Mouse (Mus musculus) cerebellum, adult (tissue): Measurements from ENCODE around the gene Kcnk5.

Experiments
- ATAC-seq: cut with Nextera tagmentation; 2 replicates; pipeline ENCODE4 v1.9.2; 2017; ENCODE audit warnings: mild to moderate bottlenecking, moderate library complexity, mixed read lengths; ENCODE audit not compliant: insufficient number of reproducible peaks, low FRiP score, low TSS enrichment

The Kcnk5 gene

GRCm38 (mm10) chr14:20202655-20203181, 21.1 kb upstream of the Kcnk5 start:
- no peak for ATAC-seq

- no peak for ATAC-seq
Measured at GRCm38 (mm10) chr14:20201066-20201683, 19.6 kb upstream of the Kcnk5 start.

GRCm38 (mm10) chr14:20193103-20193715, 11.6 kb upstream of the Kcnk5 start:
- ATAC-seq = no peak

- ATAC-seq = no peak
Measured at GRCm38 (mm10) chr14:20191136-20191735, 9.6 kb upstream of the Kcnk5 start.

GRCm38 (mm10) chr14:20189751-20190150, 8.1 kb upstream of the Kcnk5 start:
- ATAC-seq = no peak

- no peak for ATAC-seq
Measured at GRCm38 (mm10) chr14:20185426-20185825, 3.8 kb upstream of the Kcnk5 start.

- no peak for ATAC-seq
Measured at GRCm38 (mm10) chr14:20183701-20184100, 2.1 kb upstream of the Kcnk5 start.

- no peak for ATAC-seq
Measured at GRCm38 (mm10) chr14:20182596-20182995, 987 bp upstream of the Kcnk5 start.

- ATAC-seq = 0 out of 2 replicates have a peak, but pooled peaks have one; percentile 31
Measured at GRCm38 (mm10) chr14:20180751-20181162, 852 bp downstream of the Kcnk5 start.

- no peak for ATAC-seq
Measured at GRCm38 (mm10) chr14:20180304-20180703, 1.3 kb downstream of the Kcnk5 start.

GRCm38 (mm10) chr14:20179731-20180280, 1.8 kb downstream of the Kcnk5 start:
- ATAC-seq = no peak

GRCm38 (mm10) chr14:20179080-20179479, 2.5 kb downstream of the Kcnk5 start:
- ATAC-seq = no peak

GRCm38 (mm10) chr14:20178593-20178992, 3.0 kb downstream of the Kcnk5 start:
- ATAC-seq = no peak

- ATAC-seq = no peak
Measured at GRCm38 (mm10) chr14:20177494-20178123, 4.0 kb downstream of the Kcnk5 start.

GRCm38 (mm10) chr14:20175705-20176104, 5.9 kb downstream of the Kcnk5 start:
- ATAC-seq = no peak

- ATAC-seq = no peak
Measured at GRCm38 (mm10) chr14:20175114-20175513, 6.5 kb downstream of the Kcnk5 start.

- ATAC-seq = no peak
Measured at GRCm38 (mm10) chr14:20174696-20175095, 6.9 kb downstream of the Kcnk5 start.

GRCm38 (mm10) chr14:20173873-20174490, 7.6 kb downstream of the Kcnk5 start:
- no peak for ATAC-seq

- no peak for ATAC-seq
Measured at GRCm38 (mm10) chr14:20172924-20173323, 8.7 kb downstream of the Kcnk5 start.

GRCm38 (mm10) chr14:20172509-20172908, 9.1 kb downstream of the Kcnk5 start:
- ATAC-seq = no peak
